ENCODE assay signal across 9 mouse cellular contexts in genomic region chr5:113870393-113871040, GRCm38 (mm10). TPM values are rescaled to one million over a fixed set of nuclear protein-coding genes. Genes with fewer than 3 reads are reported as not detected.
DNase-seq lines count a peak whose midpoint lies in the region; ATAC-seq and TF ChIP-seq lines count a peak whose summit lies in the region.
"Had no signal": no experiment of that assay in that cellular context is flagged by ENCODE, and none has a peak within 500 bp of the region (broad histone marks: within the 10 kb centered on the region; RNA-seq: fewer than 3 reads in every experiment).

No protein-coding gene starts in this region.

- peaks cover 8% of the 10 kb centered on the region for H3K36me3 ChIP-seq in hindbrain, embryonic 13.5 days
- peaks cover 8% of the 10 kb centered on the region for H3K36me3 ChIP-seq in liver, embryonic 15.5 days (replicated peaks)

- H3K4me3 ChIP-seq in hindbrain, embryonic 13.5 days, result no peak overlapping the region
- no peak overlapping the region for H3K4me3 ChIP-seq in liver, embryonic 15.5 days (replicated peaks)

- TF ChIP-seq CTCF in brain, embryonic 14.5 days (IDR thresholded peaks at IDR 0.05; ENCODE audit: borderline replicate concordance, extremely low read depth, insufficient read depth, insufficient read length), result no peak

- 33% methylated on average over 21 of the region's 21 CpGs for WGBS in hindbrain, embryonic 13.5 days
- 41% methylated on average over 21 of the region's 21 CpGs for WGBS in liver, embryonic 15.5 days (ENCODE audit: insufficient replicate concordance)

- DNase-seq in adrenal gland, postnatal 14 days, result peak; percentile 40
- DNase-seq in adrenal gland, adult 8-10 months, result no peak
- DNase-seq in brain, embryonic 14.5 days (ENCODE audit: low read depth), result peak; percentile 52
- no peak for DNase-seq in B cell, adult 2 months
- DNase-seq in right cerebral cortex, postnatal 14 days, result no peak
- DNase-seq: lung, adult 2 months had no signal

- peaks cover 82% of the 10 kb centered on the region for H3K4me1 ChIP-seq in hindbrain, embryonic 13.5 days (replicated peaks)
- peaks cover 44% of the 10 kb centered on the region for H3K4me1 ChIP-seq in liver, embryonic 15.5 days (replicated peaks)

- no peak overlapping the region for H3K4me2 ChIP-seq in hindbrain, embryonic 13.5 days
- no peak overlapping the region for H3K4me2 ChIP-seq in liver, embryonic 15.5 days

- no peak for TF ChIP-seq POLR2A in brain, embryonic 14.5 days (IDR thresholded peaks at IDR 0.05; ENCODE audit: borderline replicate concordance, extremely low read depth, insufficient read depth, insufficient read length, poor library complexity, severe bottlenecking)

- peak overlapping the region; percentile 100 for H3K27ac ChIP-seq in hindbrain, embryonic 13.5 days
- H3K27ac ChIP-seq in liver, embryonic 15.5 days (replicated peaks), result peak overlapping the region; percentile 49; the same call in 1 of the 2 replicates

- ATAC-seq in hindbrain, embryonic 13.5 days (ENCODE audit: low FRiP score), result no peak
- ATAC-seq in liver, embryonic 15.5 days (ENCODE audit: insufficient read depth), result no peak
- no peak for ATAC-seq in monocyte, adult 5-6 weeks (replicated peaks; ENCODE audit: insufficient number of reproducible peaks, low FRiP score, low TSS enrichment, poor library complexity, severe bottlenecking)

- H3K9ac ChIP-seq in hindbrain, embryonic 13.5 days, result peak overlapping the region; percentile 49
- no peak overlapping the region for H3K9ac ChIP-seq in liver, embryonic 15.5 days

- H3K9me3 ChIP-seq in hindbrain, embryonic 13.5 days, result no peaks in the 10 kb centered on the region
- H3K9me3 ChIP-seq in liver, embryonic 15.5 days (replicated peaks), result no peaks in the 10 kb centered on the region

- no peaks in the 10 kb centered on the region for H3K27me3 ChIP-seq in hindbrain, embryonic 13.5 days
- H3K27me3 ChIP-seq in liver, embryonic 15.5 days, result no peaks in the 10 kb centered on the region

RNA-seq across cellular contexts. Expression of gene Coro1c, which starts 38.0 kb away (rescaled TPM):
- 52.9 and 58.0 TPM in 2 replicates for total RNA-seq in adrenal gland, postnatal 14 days (2021)
- 10 to 100 TPM; 47.0 to 99.8 (median 77.0) TPM for total RNA-seq in adrenal gland, adult 8-10 months (2022)
- polyA plus RNA-seq in brain, embryonic 14.5 days (2012; rRNA removed), result 136 and 202 TPM in 2 replicates
- 176 and 190 TPM in 2 replicates for polyA plus RNA-seq in hindbrain, embryonic 13.5 days (2015; fragmentation: Nextera tagmentation; extraction: Ambion mirVana)
- polyA plus RNA-seq in liver, embryonic 15.5 days (2015; fragmentation: Nextera tagmentation; extraction: Ambion mirVana), result 38.6 and 43.4 TPM in 2 replicates
- 129 to 177 TPM (median 136 TPM) in 3 replicates for total RNA-seq in monocyte, adult 5-6 weeks (2017)

RNA-seq across cellular contexts. Expression of gene Selplg, which starts 38.1 kb away (rescaled TPM):
- 4.1 and 16.3 TPM in 2 replicates for total RNA-seq in adrenal gland, postnatal 14 days (2021)
- total RNA-seq in adrenal gland, adult 8-10 months (2022), result 1 to 10 TPM; 4.4 to 8.6 (median 5.9) TPM
- polyA plus RNA-seq in brain, embryonic 14.5 days (2012; rRNA removed), result 0.88 and 1.3 TPM in 2 replicates
- polyA plus RNA-seq in hindbrain, embryonic 13.5 days (2015; fragmentation: Nextera tagmentation; extraction: Ambion mirVana), result 1.7 and 1.9 TPM in 2 replicates
- 13.2 and 15.3 TPM in 2 replicates for polyA plus RNA-seq in liver, embryonic 15.5 days (2015; fragmentation: Nextera tagmentation; extraction: Ambion mirVana)
- 212 to 415 TPM (median 221 TPM) in 3 replicates for total RNA-seq in monocyte, adult 5-6 weeks (2017)

Comparison
In these comparisons a context has a peak if more than half of its experiments do, and no peak if none do; other contexts are left out.
1. DNase-seq: peak in adrenal gland, postnatal 14 days (single experiment) and brain, embryonic 14.5 days (single experiment); none in adrenal gland, adult 8-10 months (single experiment), B cell, adult 2 months (0 of 2) and right cerebral cortex, postnatal 14 days (single experiment).
2. RNA of gene Selplg, which starts 38.1 kb away (total RNA-seq): 212 to 415 TPM in monocyte, adult 5-6 weeks; 4.4 to 8.6 TPM in adrenal gland, adult 8-10 months and 4.1 to 16.3 TPM in adrenal gland, postnatal 14 days; every median in the first group is over 10 times any median in the second.